Mouse (Mus musculus) liver, embryonic 11.5 days (tissue): ENCODE measurements at regions not wholly inside any gene's neighbourhood (a gene's known extent, or its start where the extent isn't known, plus 50 kb on each side); places are given as distances from the start of the nearest gene placed in this dataset.

Experiments
- ATAC-seq: fragments of 200-750 bp; cut with Nextera tagmentation; replicated peaks from 2 replicates; pipeline ENCODE4 v1.8.0; 2017; ENCODE audit warnings: moderate number of reproducible peaks, mild to moderate bottlenecking, moderate TSS enrichment, moderate library complexity; ENCODE audit not compliant: low FRiP score
- DNase-seq: peaks from one replicate; pipeline ENCODE4 v3.0.0-alpha.2; 2017; ENCODE audit warnings: low spot score
- H3K27ac ChIP-seq: fragments of 300-500 bp; sonication (generic); 2 replicates; pipeline ENCODE4 v1.5.1; 2014; ENCODE audit warnings: mild to moderate bottlenecking, low read depth, low read length, control low read depth
- H3K27me3 ChIP-seq: fragments of 300-500 bp; sonication (generic); replicated peaks from 2 replicates; pipeline ENCODE4 v1.6.1; 2014; ENCODE audit warnings: low read length, mixed read lengths; ENCODE audit not compliant: control insufficient read depth, insufficient read depth
- H3K36me3 ChIP-seq: fragments of 300-500 bp; sonication (generic); 2 replicates; pipeline ENCODE4 v1.6.1; 2014; ENCODE audit warnings: mild to moderate bottlenecking, low read length, moderate library complexity, mixed read lengths; ENCODE audit not compliant: control insufficient read depth, insufficient read depth
- H3K4me1 ChIP-seq: fragments of 300-500 bp; sonication (generic); replicated peaks from 2 replicates; pipeline ENCODE4 v1.6.1; 2014; ENCODE audit warnings: low read length, mixed read lengths; ENCODE audit not compliant: control insufficient read depth, insufficient read depth
- H3K4me2 ChIP-seq: fragments of 300-500 bp; sonication (generic); 2 replicates; pipeline ENCODE4 v1.6.1; 2014; ENCODE audit warnings: mild to moderate bottlenecking, control low read depth, moderate library complexity
- H3K4me3 ChIP-seq: fragments of 300-500 bp; sonication (generic); 2 replicates; pipeline ENCODE4 v1.5.1; 2014; ENCODE audit warnings: low read depth, low read length, control low read depth
- H3K9ac ChIP-seq: fragments of 300-500 bp; sonication (generic); 2 replicates; pipeline ENCODE4 v1.6.1; 2014; ENCODE audit warnings: low read depth, low read length, control low read depth
- H3K9me3 ChIP-seq: fragments of 300-500 bp; sonication (generic); 2 replicates; pipeline ENCODE4 v1.6.1; 2016; ENCODE audit warnings: low read length, inconsistent platforms, mixed read lengths; ENCODE audit not compliant: control insufficient read depth
- WGBS: fragments of 180-500 bp; shearing (Covaris S2); extraction: QIAGEN DNeasy Blood & Tissue Kit; methylation state at CpG from one replicate; pipeline ENCODE4 v1.1.7; 2014; 5-methylcytosine and 5-hydroxymethylcytosine counted together

- Histone ChIP-seq H3K4me2 (no peak overlapping the region), H3K27me3 (no peaks in the 10 kb centered on the region), H3K36me3 (no peaks in the 10 kb centered on the region), H3K27ac (no peak overlapping the region), H3K9ac (no peak overlapping the region), H3K4me1 (no peaks in the 10 kb centered on the region), H3K4me3 (no peak overlapping the region), H3K9me3 (no peaks in the 10 kb centered on the region)
- WGBS: 81% methylated on average over 3 of the region's 3 CpGs
- ATAC-seq (no peak), DNase-seq (no peak)
These were observed 706.2 kb downstream of the Efnb2 start for GRCm38 (mm10) chr8:7954851-7955250.

- Histone ChIP-seq H3K4me2 (no peak overlapping the region), H3K27me3 (no peaks in the 10 kb centered on the region), H3K27ac (no peak overlapping the region), H3K36me3 (no peaks in the 10 kb centered on the region), H3K9me3 (no peaks in the 10 kb centered on the region), H3K4me1 (no peaks in the 10 kb centered on the region), H3K9ac (no peak overlapping the region), H3K4me3 (no peak overlapping the region)
- no peak for DNase-seq
- WGBS: 79% methylated on average over 10 of the region's 10 CpGs
- no peak for ATAC-seq
These were observed 714.9 kb downstream of the Efnb2 start for GRCm38 (mm10) chr8:7945966-7946775.

- H3K27ac ChIP-seq: no peak overlapping the region
- H3K27me3 ChIP-seq: no peaks in the 10 kb centered on the region
- no peaks in the 10 kb centered on the region for H3K9me3 ChIP-seq
- no peak for DNase-seq
- no peak overlapping the region for H3K4me2 ChIP-seq
- H3K36me3 ChIP-seq: no peaks in the 10 kb centered on the region
- no peak overlapping the region for H3K4me3 ChIP-seq
- no peaks in the 10 kb centered on the region for H3K4me1 ChIP-seq
- no peak overlapping the region for H3K9ac ChIP-seq
- no peak for ATAC-seq
- WGBS: 72% methylated on average over 2 of the region's 2 CpGs
These were observed 724.4 kb downstream of the Efnb2 start for GRCm38 (mm10) chr8:7936596-7936995.

GRCm38 (mm10) chr8:7919416-7919815, 741.6 kb downstream of the Efnb2 start:
- ATAC-seq (no peak), DNase-seq (no peak)
- H3K27me3 ChIP-seq: no peaks in the 10 kb centered on the region
- H3K4me1 ChIP-seq: no peaks in the 10 kb centered on the region
- no peak overlapping the region for H3K4me2 ChIP-seq
- H3K4me3 ChIP-seq: no peak overlapping the region
- no peak overlapping the region for H3K9ac ChIP-seq
- H3K36me3 ChIP-seq: no peaks in the 10 kb centered on the region
- no peak overlapping the region for H3K27ac ChIP-seq
- 65% methylated on average over 8 of the region's 8 CpGs for WGBS
- H3K9me3 ChIP-seq: no peaks in the 10 kb centered on the region

- H3K27ac ChIP-seq: no peak overlapping the region
- no peaks in the 10 kb centered on the region for H3K27me3 ChIP-seq
- H3K4me3 ChIP-seq: no peak overlapping the region
- WGBS: 69% methylated on average over 3 of the region's 3 CpGs
- ATAC-seq: no peak
- H3K36me3 ChIP-seq: no peaks in the 10 kb centered on the region
- no peak for DNase-seq
- no peak overlapping the region for H3K4me2 ChIP-seq
- no peak overlapping the region for H3K9ac ChIP-seq
- H3K4me1 ChIP-seq: no peaks in the 10 kb centered on the region
- no peaks in the 10 kb centered on the region for H3K9me3 ChIP-seq
These were observed 766.7 kb downstream of the Efnb2 start for GRCm38 (mm10) chr8:7894338-7894737.

- WGBS: 88% methylated on average over 1 of the region's 1 CpGs
- H3K9ac ChIP-seq: no peak overlapping the region
- H3K4me3 ChIP-seq: no peak overlapping the region
- DNase-seq (no peak), ATAC-seq (no peak)
- H3K4me2 ChIP-seq: no peak overlapping the region
- H3K27me3 ChIP-seq: no peaks in the 10 kb centered on the region
- H3K4me1 ChIP-seq: no peaks in the 10 kb centered on the region
- no peaks in the 10 kb centered on the region for H3K36me3 ChIP-seq
- H3K27ac ChIP-seq: no peak overlapping the region
- no peaks in the 10 kb centered on the region for H3K9me3 ChIP-seq
These were observed 807.9 kb downstream of the Efnb2 start for GRCm38 (mm10) chr8:7853169-7853568.

GRCm38 (mm10) chr8:7850573-7850972, 810.5 kb downstream of the Efnb2 start:
- Histone ChIP-seq H3K9me3 (no peaks in the 10 kb centered on the region), H3K4me2 (no peak overlapping the region), H3K9ac (no peak overlapping the region), H3K4me1 (no peaks in the 10 kb centered on the region), H3K27me3 (no peaks in the 10 kb centered on the region), H3K36me3 (no peaks in the 10 kb centered on the region), H3K4me3 (no peak overlapping the region), H3K27ac (no peak overlapping the region)
- no peak for ATAC-seq
- DNase-seq: no peak

- Histone ChIP-seq H3K4me2 (no peak overlapping the region), H3K36me3 (no peaks in the 10 kb centered on the region), H3K9me3 (peaks cover 2% of the 10 kb centered on the region; the same call in 1 of the 2 replicates), H3K4me3 (no peak overlapping the region), H3K27ac (no peak overlapping the region), H3K4me1 (no peaks in the 10 kb centered on the region), H3K27me3 (no peaks in the 10 kb centered on the region), H3K9ac (no peak overlapping the region)
- WGBS: 77% methylated on average over 5 of the region's 5 CpGs
- no peak for ATAC-seq
- no peak for DNase-seq
These were observed 829.1 kb downstream of the Efnb2 start for GRCm38 (mm10) chr8:7831948-7832347.

- Histone ChIP-seq H3K4me3 (no peak overlapping the region), H3K4me2 (no peak overlapping the region), H3K36me3 (no peaks in the 10 kb centered on the region), H3K9me3 (no peaks in the 10 kb centered on the region), H3K9ac (no peak overlapping the region), H3K27ac (no peak overlapping the region), H3K27me3 (no peaks in the 10 kb centered on the region), H3K4me1 (no peaks in the 10 kb centered on the region)
- 67% methylated on average over 1 of the region's 1 CpGs for WGBS
- no peak for ATAC-seq
- DNase-seq: no peak
These were observed 833.2 kb downstream of the Efnb2 start for GRCm38 (mm10) chr8:7827811-7828210.
